Mouse (Mus musculus) effector memory CD4-positive, alpha-beta T cell, adult 5 months (primary cell): ENCODE measurements around the gene Cox15. TPM values are rescaled to one million over a fixed set of nuclear protein-coding genes. Genes with fewer than 3 reads are reported as not detected.

Source experiments
- polyA plus RNA-seq: library from polyadenylated mRNA; unstranded; fragments of 100-300 nt; shearing (Covaris generic); gene quantifications from one replicate; pipeline ENCODE4 v1.2.1, GENCODE M21; 2017

Gene Cox15
- polyA plus RNA-seq = 10.6 TPM

GRCm38 (mm10) chr19:43752489-43753225 is at the start of gene Cox15, which contains the start of gene Cutc:
Gene Cox15, minus strand, starts transcription at chr19:43753000.
Gene Cutc, plus strand, starts transcription at chr19:43752996.

GRCm38 (mm10) chr19:43781980-43782379 is 29.2 kb upstream of the Cox15 start, which contains the start of gene Abcc2:
Gene Abcc2, plus strand, starts transcription at chr19:43782192.

GRCm38 (mm10) chr19:43689419-43690246 is 63.2 kb downstream of the Cox15 start, which contains the start of gene Entpd7:
Gene Entpd7, plus strand, starts transcription at chr19:43689672.

Other genes with a start within 250 kb of the Cox15 start
- gene Got1, start 228.4 kb downstream of the Cox15 start, polyA plus RNA-seq = 673 TPM
- gene Nkx2-3, start 140.7 kb downstream of the Cox15 start, polyA plus RNA-seq = 0.35 TPM
- 53.8 TPM for gene Slc25a28, start 78.1 kb downstream of the Cox15 start, polyA plus RNA-seq
- 3.7 TPM for gene Entpd7, start 63.3 kb downstream of the Cox15 start, polyA plus RNA-seq
- 11.9 TPM for gene Cutc, start within 50 bp of the Cox15 start, polyA plus RNA-seq
- 0.70 TPM for gene Abcc2, start 29.2 kb upstream of the Cox15 start, polyA plus RNA-seq
- 6.5 TPM for gene Dnmbp, start 187.2 kb upstream of the Cox15 start, polyA plus RNA-seq
- gene Cpn1, start 233.6 kb upstream of the Cox15 start, polyA plus RNA-seq = not detected